Mouse (Mus musculus) telencephalon, adult 2 months (tissue): ENCODE results near the gene P2ry10.
"Not testable (repeated sequence)": the region's sequence is repeated elsewhere in the genome, so short reads cannot be mapped to it uniquely, and the experiment has no call there.

Experiments used
- DNase-seq: peaks from one replicate; pipeline ENCODE4 v3.0.0-alpha.2; 2011; ENCODE audit warnings: low read depth, low spot score

P2ry10 gene

GRCm38 (mm10) chrX:107088177-107088576 is at the start of gene P2ry10:
Gene P2ry10, plus strand, starts transcription at chrX:107088492.
- no peak for DNase-seq

GRCm38 (mm10) chrX:107039146-107039545 is 49.1 kb upstream of the P2ry10 start:
- DNase-seq, result no peak

GRCm38 (mm10) chrX:107039635-107040034 is 48.7 kb upstream of the P2ry10 start:
- DNase-seq, result no peak

- no peak for DNase-seq
Observed at GRCm38 (mm10) chrX:107042367-107042766, 45.9 kb upstream of the P2ry10 start.

- DNase-seq, result not testable (repeated sequence)
Observed at GRCm38 (mm10) chrX:107083407-107083806, 4.9 kb upstream of the P2ry10 start.

- no peak for DNase-seq
Observed at GRCm38 (mm10) chrX:107084320-107084719, 4.0 kb upstream of the P2ry10 start.

- no peak for DNase-seq
Observed at GRCm38 (mm10) chrX:107089131-107089530, 839 bp downstream of the P2ry10 start.

- no peak for DNase-seq
Observed at GRCm38 (mm10) chrX:107089930-107090329, 1.6 kb downstream of the P2ry10 start.

- no peak for DNase-seq
Observed at GRCm38 (mm10) chrX:107095633-107096032, 7.3 kb downstream of the P2ry10 start.

- DNase-seq, result no peak
Observed at GRCm38 (mm10) chrX:107116333-107116732, 28.0 kb downstream of the P2ry10 start.

- DNase-seq, result no peak
Observed at GRCm38 (mm10) chrX:107116987-107117386, 28.7 kb downstream of the P2ry10 start.

- DNase-seq, result no peak
Observed at GRCm38 (mm10) chrX:107143184-107143583, 54.9 kb downstream of the P2ry10 start.

- DNase-seq, result no peak
Observed at GRCm38 (mm10) chrX:107143930-107144329, 55.6 kb downstream of the P2ry10 start.

GRCm38 (mm10) chrX:107148681-107149080 is 60.4 kb downstream of the P2ry10 start, which contains the start of gene P2ry10b:
Gene P2ry10b, plus strand, starts transcription at chrX:107148927.
- no peak for DNase-seq

GRCm38 (mm10) chrX:107149391-107149993 is 61.2 kb downstream of the P2ry10 start:
- no peak for DNase-seq

GRCm38 (mm10) chrX:107150027-107150426 is 61.7 kb downstream of the P2ry10 start:
- DNase-seq, result no peak

- DNase-seq, result no peak
Observed at GRCm38 (mm10) chrX:107150752-107151515, 62.6 kb downstream of the P2ry10 start.
